Mouse (Mus musculus) heart, embryonic 12.5 days (tissue): Measurements from ENCODE around the gene Xkr7. TPM values are rescaled to one million over a fixed set of nuclear protein-coding genes. Genes with fewer than 3 reads are reported as not detected.

Experiments used
- ATAC-seq: fragments of 200-750 bp; cut with Nextera tagmentation; 2 replicates; pipeline ENCODE4 v1.8.0; 2017; ENCODE audit warnings: moderate TSS enrichment, moderate library complexity; ENCODE audit not compliant: insufficient number of reproducible peaks, low FRiP score
- H3K27ac ChIP-seq: fragments of 300-500 bp; sonication (generic); 2 replicates; pipeline ENCODE4 v1.5.1; 2016; ENCODE audit warnings: mild to moderate bottlenecking, moderate library complexity; ENCODE audit not compliant: poor library complexity, severe bottlenecking
- H3K27me3 ChIP-seq: fragments of 300-500 bp; sonication (generic); replicated peaks from 2 replicates; pipeline ENCODE4 v1.6.1; 2016; ENCODE audit warnings: mild to moderate bottlenecking, moderate library complexity
- H3K36me3 ChIP-seq: fragments of 300-500 bp; sonication (generic); 2 replicates; pipeline ENCODE4 v1.6.1; 2016; ENCODE audit warnings: mild to moderate bottlenecking, moderate library complexity
- H3K4me1 ChIP-seq: fragments of 300-500 bp; sonication (generic); replicated peaks from 2 replicates; pipeline ENCODE4 v1.6.1; 2016; ENCODE audit warnings: mild to moderate bottlenecking
- H3K4me2 ChIP-seq: fragments of 300-500 bp; sonication (generic); 2 replicates; pipeline ENCODE4 v1.6.1; 2016; ENCODE audit warnings: mild to moderate bottlenecking, moderate library complexity
- H3K4me3 ChIP-seq: fragments of 300-500 bp; sonication (generic); 2 replicates; pipeline ENCODE4 v1.5.1; 2016; ENCODE audit warnings: mild to moderate bottlenecking
- H3K9ac ChIP-seq: fragments of 300-500 bp; sonication (generic); 2 replicates; pipeline ENCODE4 v1.6.1; 2016; ENCODE audit warnings: mild to moderate bottlenecking, moderate library complexity
- H3K9me3 ChIP-seq: fragments of 300-500 bp; sonication (generic); replicated peaks from 2 replicates; pipeline ENCODE4 v1.6.1; 2016; ENCODE audit warnings: mild to moderate bottlenecking, moderate library complexity
- WGBS: fragments of 180-500 bp; shearing (Covaris S2); methylation state at CpG from one replicate; pipeline ENCODE4 v1.1.7; 2016; 5-methylcytosine and 5-hydroxymethylcytosine counted together
- polyA plus RNA-seq: library from polyadenylated mRNA; unstranded; fragments of >200 nt; fragmentation: Nextera tagmentation; extraction: Ambion mirVana; gene quantifications from 2 replicates; pipeline ENCODE4 v1.2.1, GENCODE M21; 2016

Gene Xkr7
- polyA plus RNA-seq, 1 experiment from 2014 or later = not detected

GRCm38 (mm10) chr2:153033545-153034230 is 2.0 kb downstream of the Xkr7 start:
- no peaks in the 10 kb centered on the region for H3K9me3 ChIP-seq
- ATAC-seq = no peak
- peaks cover 95% of the 10 kb centered on the region for H3K27me3 ChIP-seq
- no peaks in the 10 kb centered on the region for H3K36me3 ChIP-seq
- peaks cover 6% of the 10 kb centered on the region for H3K4me1 ChIP-seq
- no peak overlapping the region for H3K9ac ChIP-seq
- H3K27ac ChIP-seq = no peak overlapping the region
- 64% methylated on average over 5 of the region's 5 CpGs for WGBS
- no peak overlapping the region for H3K4me2 ChIP-seq
- H3K4me3 ChIP-seq = no peak overlapping the region

GRCm38 (mm10) chr2:153036690-153037089 is 5.0 kb downstream of the Xkr7 start:
- peaks cover 4% of the 10 kb centered on the region for H3K4me1 ChIP-seq
- no peaks in the 10 kb centered on the region for H3K9me3 ChIP-seq
- H3K36me3 ChIP-seq = no peaks in the 10 kb centered on the region
- 0% methylated on average over 2 of the region's 2 CpGs for WGBS
- H3K9ac ChIP-seq = no peak overlapping the region
- ATAC-seq = no peak
- no peak overlapping the region for H3K4me3 ChIP-seq
- H3K4me2 ChIP-seq = no peak overlapping the region
- no peak overlapping the region for H3K27ac ChIP-seq
- H3K27me3 ChIP-seq = peaks cover 75% of the 10 kb centered on the region

GRCm38 (mm10) chr2:153043886-153044285 is 12.2 kb downstream of the Xkr7 start:
- WGBS = 41% methylated on average over 3 of the region's 3 CpGs
- no peaks in the 10 kb centered on the region for H3K9me3 ChIP-seq

GRCm38 (mm10) chr2:153045884-153046299 is 14.2 kb downstream of the Xkr7 start:
- WGBS = 24% methylated on average over 8 of the region's 8 CpGs
- Histone ChIP-seq H3K27ac (no peak overlapping the region), H3K4me1 (no peaks in the 10 kb centered on the region; the same call in 1 of the 2 replicates), H3K27me3 (peaks cover 48% of the 10 kb centered on the region), H3K9ac (no peak overlapping the region), H3K4me2 (no peak overlapping the region), H3K9me3 (no peaks in the 10 kb centered on the region), H3K36me3 (no peaks in the 10 kb centered on the region), H3K4me3 (no peak overlapping the region)
- ATAC-seq = no peak

More at GRCm38 (mm10) chr2:153043886-153044285, 12.2 kb downstream of the Xkr7 start:
- Histone ChIP-seq H3K4me3 (no peak overlapping the region), H3K27ac (no peak overlapping the region), H3K36me3 (no peaks in the 10 kb centered on the region), H3K4me2 (no peak overlapping the region), H3K27me3 (peaks cover 42% of the 10 kb centered on the region), H3K4me1 (no peaks in the 10 kb centered on the region), H3K9ac (no peak overlapping the region)
- no peak for ATAC-seq

- ATAC-seq = no peak
- H3K9ac ChIP-seq = no peak overlapping the region
- H3K27ac ChIP-seq = no peak overlapping the region
- peaks cover 56% of the 10 kb centered on the region for H3K27me3 ChIP-seq
- 33% methylated on average over 17 of the region's 17 CpGs for WGBS
- H3K4me3 ChIP-seq = no peak overlapping the region
- no peaks in the 10 kb centered on the region; the same call in 1 of the 2 replicates for H3K4me1 ChIP-seq
- H3K4me2 ChIP-seq = no peak overlapping the region
- no peaks in the 10 kb centered on the region for H3K36me3 ChIP-seq
- no peaks in the 10 kb centered on the region for H3K9me3 ChIP-seq
Observed at GRCm38 (mm10) chr2:153047828-153048465, 16.3 kb downstream of the Xkr7 start.

- Histone ChIP-seq H3K4me2 (no peak overlapping the region), H3K4me1 (no peaks in the 10 kb centered on the region; the same call in 1 of the 2 replicates), H3K27me3 (peaks cover 63% of the 10 kb centered on the region), H3K27ac (no peak overlapping the region), H3K36me3 (no peaks in the 10 kb centered on the region), H3K9me3 (no peaks in the 10 kb centered on the region), H3K9ac (no peak overlapping the region), H3K4me3 (no peak overlapping the region)
- WGBS = 33% methylated on average over 9 of the region's 9 CpGs
- ATAC-seq = no peak
Observed at GRCm38 (mm10) chr2:153049288-153049996, 17.8 kb downstream of the Xkr7 start.

GRCm38 (mm10) chr2:153049997-153050358 is 18.3 kb downstream of the Xkr7 start:
- Histone ChIP-seq H3K9ac (no peak overlapping the region), H3K4me3 (no peak overlapping the region), H3K4me2 (no peak overlapping the region), H3K27ac (no peak overlapping the region), H3K9me3 (no peaks in the 10 kb centered on the region), H3K27me3 (peaks cover 64% of the 10 kb centered on the region), H3K4me1 (no peaks in the 10 kb centered on the region; the same call in 1 of the 2 replicates), H3K36me3 (no peaks in the 10 kb centered on the region)
- no peak for ATAC-seq
- WGBS = 77% methylated on average over 4 of the region's 4 CpGs

GRCm38 (mm10) chr2:153051095-153051494 is 19.4 kb downstream of the Xkr7 start:
- Histone ChIP-seq H3K4me1 (no peaks in the 10 kb centered on the region; the same call in 1 of the 2 replicates), H3K27me3 (peaks cover 64% of the 10 kb centered on the region)
- 68% methylated on average over 6 of the region's 6 CpGs for WGBS

GRCm38 (mm10) chr2:153051537-153051936 is 19.9 kb downstream of the Xkr7 start:
- H3K4me2 ChIP-seq = no peak overlapping the region
- H3K27ac ChIP-seq = no peak overlapping the region
- no peaks in the 10 kb centered on the region for H3K9me3 ChIP-seq
- peaks cover 65% of the 10 kb centered on the region for H3K27me3 ChIP-seq
- ATAC-seq = no peak
- H3K36me3 ChIP-seq = no peaks in the 10 kb centered on the region
- no peaks in the 10 kb centered on the region; the same call in 1 of the 2 replicates for H3K4me1 ChIP-seq
- H3K9ac ChIP-seq = no peak overlapping the region
- WGBS = 67% methylated on average over 9 of the region's 9 CpGs
- H3K4me3 ChIP-seq = no peak overlapping the region

More at GRCm38 (mm10) chr2:153051095-153051494, 19.4 kb downstream of the Xkr7 start:
- Histone ChIP-seq H3K4me2 (no peak overlapping the region), H3K36me3 (no peaks in the 10 kb centered on the region), H3K9me3 (no peaks in the 10 kb centered on the region), H3K4me3 (no peak overlapping the region), H3K9ac (no peak overlapping the region), H3K27ac (no peak overlapping the region)
- ATAC-seq = no peak

- no peaks in the 10 kb centered on the region; the same call in 1 of the 2 replicates for H3K4me1 ChIP-seq
- H3K27ac ChIP-seq = no peak overlapping the region
- H3K9ac ChIP-seq = no peak overlapping the region
- peaks cover 73% of the 10 kb centered on the region for H3K27me3 ChIP-seq
- WGBS = 8% methylated on average over 30 of the region's 30 CpGs
- ATAC-seq = no peak
- no peak overlapping the region for H3K4me2 ChIP-seq
- H3K36me3 ChIP-seq = no peaks in the 10 kb centered on the region
- H3K9me3 ChIP-seq = no peaks in the 10 kb centered on the region
- H3K4me3 ChIP-seq = no peak overlapping the region
Observed at GRCm38 (mm10) chr2:153052700-153053351, 21.2 kb downstream of the Xkr7 start.

- H3K4me3 ChIP-seq = no peak overlapping the region
- H3K27ac ChIP-seq = no peak overlapping the region
- H3K36me3 ChIP-seq = no peaks in the 10 kb centered on the region
- peaks cover 72% of the 10 kb centered on the region for H3K27me3 ChIP-seq
- WGBS = 84% methylated on average over 8 of the region's 8 CpGs
- no peaks in the 10 kb centered on the region; the same call in 1 of the 2 replicates for H3K4me1 ChIP-seq
- H3K9me3 ChIP-seq = no peaks in the 10 kb centered on the region
- ATAC-seq = no peak
- no peak overlapping the region for H3K9ac ChIP-seq
- H3K4me2 ChIP-seq = no peak overlapping the region
Observed at GRCm38 (mm10) chr2:153053896-153054295, 22.2 kb downstream of the Xkr7 start.
